Mouse (Mus musculus): ENCODE data around the gene Vps9d1.
"Not testable (repeated sequence)": the region's sequence is repeated elsewhere in the genome, so short reads cannot be mapped to it uniquely, and the experiment has no call there.

Vps9d1 gene

DNA sequence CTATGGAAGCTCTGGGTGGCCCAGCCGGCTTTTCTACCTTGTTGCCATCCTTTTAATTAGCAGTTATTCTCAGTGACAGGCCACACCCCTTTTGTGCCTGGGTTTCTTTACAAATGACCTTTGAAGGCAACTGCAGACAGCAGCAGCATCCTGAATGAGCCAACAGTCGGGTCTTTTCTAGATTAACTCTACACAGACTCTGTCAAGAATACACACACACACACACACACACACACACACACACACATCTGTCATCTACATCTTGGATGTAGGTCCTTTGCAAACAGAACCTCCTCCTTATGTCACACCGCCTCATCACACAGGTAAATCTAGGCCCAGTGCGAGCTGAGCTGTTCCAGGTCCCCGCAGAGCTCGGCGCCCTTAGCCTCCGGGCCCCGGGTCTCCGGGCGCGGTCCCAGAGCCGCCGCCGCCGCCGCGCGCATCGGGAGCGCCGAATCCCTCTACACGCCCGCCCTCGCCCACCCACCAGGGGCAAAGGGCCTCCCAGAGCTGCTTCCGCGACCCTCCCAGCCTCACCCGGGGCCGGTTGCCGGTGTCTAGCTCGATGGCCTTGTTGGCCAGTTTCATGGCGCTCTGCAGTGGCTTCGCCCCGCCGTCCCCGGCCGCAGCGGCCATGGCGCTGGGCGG, 573 bp downstream of the Vps9d1 start:
- DNase-seq (ENCODE audit: low read depth, low spot score): no peak

- no peak for DNase-seq (ENCODE audit: low read depth, low spot score)
Measured at GRCm38 (mm10) chr8:123252925-123253324, 1.2 kb downstream of the Vps9d1 start.

- DNase-seq (ENCODE audit: low read depth, low spot score): no peak
Measured at GRCm38 (mm10) chr8:123250940-123251339, 3.2 kb downstream of the Vps9d1 start.

GRCm38 (mm10) chr8:123248596-123248995, 5.6 kb downstream of the Vps9d1 start:
- DNase-seq (ENCODE audit: low read depth, low spot score): no peak

DNA sequence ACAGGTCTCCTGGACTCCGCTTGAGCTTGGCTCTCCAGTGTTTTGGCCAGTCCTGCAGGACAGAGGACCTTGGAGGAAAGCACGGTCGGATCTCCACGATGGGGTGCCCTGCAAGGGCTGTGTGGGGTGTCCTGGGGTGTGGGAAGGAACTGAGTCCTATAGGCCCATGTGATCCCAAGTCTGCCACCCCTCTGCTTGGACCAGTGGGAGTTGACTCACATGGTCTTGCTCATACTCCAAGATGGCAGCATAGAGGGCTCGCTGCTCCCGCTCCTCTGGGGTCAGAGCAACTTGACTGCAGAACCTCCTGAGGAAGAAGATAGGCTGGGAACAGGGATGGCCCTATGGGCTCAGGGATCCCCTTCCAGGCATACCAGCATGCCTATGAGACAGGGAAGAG, 6.4 kb downstream of the Vps9d1 start:
- no peak for DNase-seq (ENCODE audit: low read depth, low spot score)

DNA sequence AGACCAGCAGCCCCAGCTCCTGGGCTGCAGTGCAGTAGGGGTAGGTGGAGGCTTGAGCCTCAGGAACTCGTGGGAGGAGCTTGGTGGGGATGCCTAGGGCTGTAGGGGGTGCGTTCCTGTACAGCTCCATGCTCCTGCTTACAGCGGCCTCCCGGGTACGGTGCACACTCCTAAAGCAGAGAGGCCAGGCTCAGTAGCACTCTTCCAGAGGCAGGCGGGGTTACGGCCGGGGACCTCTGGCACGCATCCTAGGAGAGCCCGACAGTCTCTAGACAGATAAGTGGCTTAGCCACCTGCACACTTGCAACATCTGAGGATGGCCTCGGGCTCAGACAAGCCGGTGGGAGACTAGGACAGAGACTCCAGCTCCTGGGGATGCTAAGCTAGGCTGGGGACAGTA, 8.6 kb downstream of the Vps9d1 start:
- DNase-seq (ENCODE audit: low read depth, low spot score): no peak

DNA sequence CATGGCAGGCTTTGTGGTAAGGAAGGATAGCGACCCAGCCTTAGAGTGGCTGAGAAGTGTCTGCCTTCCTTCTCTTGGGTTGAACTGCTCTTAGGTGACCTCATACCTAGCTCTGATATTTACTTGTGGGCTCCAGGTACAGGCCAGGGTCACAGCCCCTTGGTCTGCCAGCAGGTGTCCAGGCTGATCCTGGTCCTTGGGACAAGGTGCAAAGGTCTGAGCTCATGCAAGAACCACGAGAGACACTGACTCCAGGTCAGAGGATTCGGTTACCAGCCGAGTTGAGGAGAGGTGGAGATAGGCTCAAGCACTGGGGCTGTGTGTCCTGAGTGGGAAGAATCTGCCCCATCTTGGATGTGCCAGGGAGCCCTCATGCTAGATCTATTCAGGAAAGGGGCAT, 9.8 kb downstream of the Vps9d1 start:
- no peak for DNase-seq (ENCODE audit: low read depth, low spot score)

- no peak for DNase-seq (ENCODE audit: low read depth, low spot score)
Measured at GRCm38 (mm10) chr8:123243053-123243452, 11.1 kb downstream of the Vps9d1 start.

DNA sequence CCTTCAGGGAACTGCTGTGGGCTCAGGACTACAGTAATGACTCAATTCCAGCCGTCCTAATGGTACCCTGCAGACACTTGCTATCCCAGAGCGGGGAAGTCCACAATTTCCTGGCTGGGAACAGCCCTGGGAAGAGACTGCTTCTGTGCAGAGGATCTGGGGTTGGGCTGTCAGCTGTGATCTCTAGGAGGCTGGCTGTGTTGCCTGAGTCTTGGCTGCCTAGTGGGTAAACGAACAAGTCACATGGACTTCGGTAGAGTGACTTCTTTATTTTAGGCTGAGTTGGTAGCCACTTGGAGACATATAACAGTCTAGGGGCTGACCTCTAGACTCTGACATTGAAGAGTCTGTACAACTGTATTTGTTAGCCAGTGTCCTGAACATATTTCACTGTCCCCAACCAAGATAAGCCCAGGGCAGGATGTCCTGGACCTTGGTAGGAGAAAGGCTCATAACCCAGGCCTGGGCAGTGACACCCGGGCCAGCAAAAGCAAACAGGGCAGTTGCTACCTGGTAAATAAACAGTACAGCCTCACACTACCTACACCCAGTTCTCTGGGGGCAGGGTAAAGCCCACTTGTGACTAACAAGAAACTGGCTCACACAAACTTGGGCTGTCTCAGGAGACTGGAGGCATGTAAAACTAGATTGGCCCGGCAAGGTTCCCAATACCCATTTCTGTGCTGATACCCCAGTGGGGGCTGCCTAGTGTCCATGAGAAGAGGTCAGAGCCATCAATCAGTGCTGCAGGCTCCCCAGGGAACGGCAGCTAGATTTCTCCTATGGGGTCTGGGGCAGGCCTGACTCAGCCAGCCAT, 11.8 kb downstream of the Vps9d1 start:
- no peak for DNase-seq (ENCODE audit: low read depth, low spot score)

DNA sequence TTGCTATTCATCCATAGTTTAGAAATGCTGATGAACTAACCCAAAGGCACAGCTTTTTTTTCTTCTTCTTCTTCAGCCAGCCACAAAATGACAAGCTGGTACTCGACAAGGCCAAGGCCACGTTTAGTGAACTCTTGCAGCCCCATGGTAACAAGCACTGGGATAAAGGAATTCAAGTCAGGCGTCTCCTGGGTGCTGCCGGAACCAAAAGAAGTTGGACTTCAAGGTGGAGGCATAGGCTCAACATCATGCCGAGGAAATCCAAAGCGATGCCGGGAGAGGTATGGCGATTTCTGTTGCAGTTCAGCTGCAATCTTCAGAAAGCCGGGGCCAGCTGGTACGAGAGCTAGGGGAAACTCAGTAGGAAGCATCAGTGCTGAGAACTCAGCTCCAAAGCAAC, 14.8 kb downstream of the Vps9d1 start:
- DNase-seq (ENCODE audit: low read depth, low spot score): no peak

GRCm38 (mm10) chr8:123235520-123236497, 18.3 kb downstream of the Vps9d1 start, which contains the start of gene Spata2l:
Gene Spata2l, minus strand, starts transcription at chr8:123236233.
- peak; percentile 61 for DNase-seq (ENCODE audit: low read depth, low spot score)

DNA sequence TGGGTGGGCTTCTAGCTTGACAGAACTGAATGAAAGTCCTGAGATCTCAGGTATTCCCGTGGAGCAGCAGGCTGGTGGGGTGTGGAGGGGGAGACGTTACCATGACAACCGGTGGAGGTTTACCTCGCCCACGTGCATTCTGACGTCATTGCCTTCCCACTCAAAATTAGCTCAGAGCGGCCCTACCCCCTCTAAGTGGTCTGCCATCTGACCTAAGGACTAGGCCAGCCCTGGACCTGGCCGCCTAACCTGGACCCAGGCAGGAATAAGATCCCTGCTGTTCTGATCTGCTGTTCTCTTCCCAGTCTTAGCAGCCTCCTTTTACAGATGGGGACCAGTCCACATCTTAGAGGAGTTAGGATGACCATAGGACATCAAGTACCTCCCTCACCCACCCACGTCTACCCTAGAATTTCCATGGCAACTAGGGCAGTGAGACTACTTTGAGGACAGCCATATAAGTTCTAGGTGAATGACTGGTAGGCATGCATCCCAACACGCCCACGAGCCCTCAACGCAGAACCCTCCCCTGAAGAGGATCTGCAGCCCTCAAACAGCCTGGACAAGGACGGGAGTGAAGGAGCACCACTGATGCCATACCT, 19.1 kb downstream of the Vps9d1 start:
- no peak for DNase-seq (ENCODE audit: low read depth, low spot score)

DNA sequence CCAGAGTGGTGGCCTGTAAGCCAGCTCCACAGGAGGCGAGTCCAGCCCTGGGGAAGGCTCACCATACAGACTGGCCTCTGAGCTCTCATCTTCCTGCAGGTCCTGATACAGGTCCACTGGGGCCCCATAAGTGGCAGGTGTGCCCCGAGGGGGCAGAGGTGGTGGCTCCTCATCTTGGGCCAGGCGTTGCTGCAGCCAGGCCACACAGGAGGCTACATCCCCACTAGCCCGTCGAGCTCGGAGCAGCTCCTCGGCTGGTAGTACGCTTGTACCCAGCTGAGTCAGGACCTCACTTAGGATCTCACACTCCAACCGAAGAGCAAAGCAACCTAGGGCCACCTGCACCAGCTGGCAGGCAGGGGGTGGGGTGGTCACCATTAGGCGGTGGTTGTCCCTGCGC, 20.4 kb downstream of the Vps9d1 start:
- DNase-seq (ENCODE audit: low read depth, low spot score): no peak

DNA sequence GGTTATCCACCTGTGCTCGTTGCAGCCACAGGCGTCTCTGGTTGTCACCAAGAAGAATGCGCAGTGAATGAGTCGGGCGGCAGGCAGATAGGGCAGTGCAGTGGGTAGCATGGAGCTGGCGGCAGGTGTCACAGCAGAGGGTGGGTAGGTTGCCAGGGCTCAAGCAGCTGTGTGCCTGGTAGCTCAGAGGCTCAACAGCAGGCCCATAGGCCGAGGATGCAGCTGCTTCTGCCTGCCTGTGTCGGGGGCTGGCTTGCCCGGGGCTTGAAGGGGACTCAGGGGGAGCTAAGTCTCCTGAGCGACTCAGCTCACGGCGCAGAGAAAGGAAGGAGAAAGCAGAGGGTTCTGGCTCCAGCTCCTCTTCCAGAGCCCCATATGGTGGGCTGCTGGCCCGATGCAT, 20.8 kb downstream of the Vps9d1 start:
- no peak for DNase-seq (ENCODE audit: low read depth, low spot score)

- DNase-seq (ENCODE audit: low read depth, low spot score): no peak
Measured at GRCm38 (mm10) chr8:123232553-123232952, 21.6 kb downstream of the Vps9d1 start.

GRCm38 (mm10) chr8:123231742-123232141, 22.4 kb downstream of the Vps9d1 start:
- DNase-seq (ENCODE audit: low read depth, low spot score): no peak

DNA sequence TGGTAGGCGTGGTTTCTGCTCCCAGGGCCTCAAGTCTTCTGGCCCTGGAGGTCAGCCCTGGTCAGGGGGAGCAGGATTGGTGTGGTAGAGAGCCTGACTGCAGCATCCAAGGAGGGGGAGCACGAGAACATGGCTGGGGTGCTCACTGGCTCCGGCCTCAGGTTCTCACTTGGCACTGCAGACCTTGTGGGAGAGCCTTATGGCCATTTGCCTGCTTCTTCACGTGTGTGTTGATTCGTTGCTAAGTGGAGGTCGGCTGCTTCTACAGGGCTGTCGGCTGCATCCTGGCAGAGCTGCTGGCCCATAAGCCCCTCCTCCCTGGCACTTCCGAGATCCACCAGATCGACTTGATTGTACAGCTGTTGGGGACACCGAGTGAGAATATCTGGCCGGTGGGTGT, 23.8 kb downstream of the Vps9d1 start:
- DNase-seq (ENCODE audit: low read depth, low spot score): not testable (repeated sequence)

DNA sequence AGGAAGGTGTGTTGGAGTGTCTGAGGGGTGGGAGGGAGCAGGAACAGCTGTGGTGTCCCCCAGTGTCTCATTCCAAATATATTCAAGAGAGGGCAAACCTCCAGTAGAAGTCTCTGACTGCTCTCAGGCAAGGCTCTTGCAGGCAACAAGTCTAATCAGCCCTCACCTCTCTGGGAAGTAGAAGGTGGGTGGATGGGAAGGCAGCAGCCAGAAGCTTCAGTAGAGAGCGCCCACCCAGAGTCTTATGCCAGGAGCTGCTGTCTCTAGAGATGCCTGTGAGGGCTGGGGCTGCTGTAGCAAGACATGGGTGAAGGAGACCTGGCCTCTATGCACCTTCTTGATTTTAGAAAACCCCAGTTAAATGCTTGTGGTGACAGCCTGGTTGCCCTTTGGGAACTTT, 25.7 kb downstream of the Vps9d1 start:
- DNase-seq (ENCODE audit: low read depth, low spot score): no peak

DNA sequence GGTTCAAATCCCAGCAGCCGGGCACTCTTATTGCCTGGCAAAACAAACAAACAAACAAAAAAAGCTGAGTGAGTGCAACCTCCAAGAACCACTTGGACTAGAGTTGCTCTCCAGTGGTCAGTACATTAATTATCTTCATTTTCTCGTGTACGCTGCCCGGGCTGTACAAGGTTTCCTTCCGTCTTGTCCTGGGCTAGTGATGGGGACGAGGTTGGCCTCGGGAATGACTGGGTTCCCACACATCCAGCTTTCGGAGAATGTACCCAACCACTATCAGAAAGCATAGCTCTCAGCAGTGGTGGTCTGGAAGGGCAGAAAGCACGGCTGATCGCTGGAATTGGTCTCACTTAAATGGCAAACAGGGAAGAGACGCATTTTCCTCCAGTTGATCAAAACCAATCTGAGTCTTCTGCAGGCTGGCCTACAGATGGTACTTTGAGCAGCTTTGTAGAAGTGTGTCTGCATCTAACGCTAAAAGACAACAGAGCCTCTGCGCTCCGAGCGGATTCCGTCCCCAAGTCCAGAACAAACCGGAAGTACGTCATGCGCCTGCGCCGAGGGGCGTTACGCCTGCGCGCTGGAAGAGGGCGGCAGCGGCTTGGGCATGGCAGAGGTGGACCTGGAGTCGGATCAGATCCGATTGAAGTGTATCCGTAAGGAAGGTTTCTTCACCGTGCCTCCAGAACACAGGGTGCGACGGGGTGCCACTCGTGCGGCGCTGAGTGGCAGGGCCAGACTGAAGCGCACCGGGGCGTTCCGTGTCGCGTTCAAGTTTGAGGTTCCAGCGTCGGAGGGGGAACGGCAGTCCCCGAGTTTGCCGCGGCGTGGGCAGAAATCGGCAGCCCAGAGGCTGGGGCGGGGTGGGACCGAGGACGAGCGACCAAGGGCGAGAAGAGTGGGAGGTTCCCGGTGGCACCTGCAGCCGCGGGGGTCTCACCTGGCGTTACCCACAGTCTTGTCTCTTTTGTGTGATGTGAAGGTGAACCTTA, 29.6 kb downstream of the Vps9d1 start, which contains the start of gene Cdk10:
TSS of gene Cdk10 (plus strand) at position 565 of the 989 bp plus-strand sequence.
- DNase-seq (ENCODE audit: low read depth, low spot score): peak; percentile 87

GRCm38 (mm10) chr8:123220917-123221316, 33.2 kb downstream of the Vps9d1 start:
- DNase-seq (ENCODE audit: low read depth, low spot score): no peak

All from c-Kit-negative CD71-positive TER-119-positive erythroid progenitor cells, embryonic 14.5 days (primary cell).